Mouse (Mus musculus): ENCODE measurements at regions not wholly inside any gene's neighbourhood (a gene's known extent, or its start where the extent isn't known, plus 50 kb on each side); places are given as distances from the start of the nearest gene placed in this dataset.

GRCm38 (mm10) chr16:29733847-29734246 lies 154.7 kb downstream of the Opa1 start:
- TF ChIP-seq CTCF (IDR thresholded peaks at IDR 0.05; ENCODE audit: insufficient read depth, low read depth, low read length): no peak
- TF ChIP-seq POLR2A (IDR thresholded peaks at IDR 0.05; ENCODE audit: insufficient read depth, low read depth, low read length): no peak
